Mouse (Mus musculus): Measurements from ENCODE around the gene Arih2. TPM values are rescaled to one million over a fixed set of nuclear protein-coding genes. Genes with fewer than 3 reads are reported as not detected.
A peak's percentile ranks its signal among the peaks of the same experiment; 100 is the strongest.

Gene Arih2
- polyA plus RNA-seq, 1 experiment: 25.8 TPM

DNA sequence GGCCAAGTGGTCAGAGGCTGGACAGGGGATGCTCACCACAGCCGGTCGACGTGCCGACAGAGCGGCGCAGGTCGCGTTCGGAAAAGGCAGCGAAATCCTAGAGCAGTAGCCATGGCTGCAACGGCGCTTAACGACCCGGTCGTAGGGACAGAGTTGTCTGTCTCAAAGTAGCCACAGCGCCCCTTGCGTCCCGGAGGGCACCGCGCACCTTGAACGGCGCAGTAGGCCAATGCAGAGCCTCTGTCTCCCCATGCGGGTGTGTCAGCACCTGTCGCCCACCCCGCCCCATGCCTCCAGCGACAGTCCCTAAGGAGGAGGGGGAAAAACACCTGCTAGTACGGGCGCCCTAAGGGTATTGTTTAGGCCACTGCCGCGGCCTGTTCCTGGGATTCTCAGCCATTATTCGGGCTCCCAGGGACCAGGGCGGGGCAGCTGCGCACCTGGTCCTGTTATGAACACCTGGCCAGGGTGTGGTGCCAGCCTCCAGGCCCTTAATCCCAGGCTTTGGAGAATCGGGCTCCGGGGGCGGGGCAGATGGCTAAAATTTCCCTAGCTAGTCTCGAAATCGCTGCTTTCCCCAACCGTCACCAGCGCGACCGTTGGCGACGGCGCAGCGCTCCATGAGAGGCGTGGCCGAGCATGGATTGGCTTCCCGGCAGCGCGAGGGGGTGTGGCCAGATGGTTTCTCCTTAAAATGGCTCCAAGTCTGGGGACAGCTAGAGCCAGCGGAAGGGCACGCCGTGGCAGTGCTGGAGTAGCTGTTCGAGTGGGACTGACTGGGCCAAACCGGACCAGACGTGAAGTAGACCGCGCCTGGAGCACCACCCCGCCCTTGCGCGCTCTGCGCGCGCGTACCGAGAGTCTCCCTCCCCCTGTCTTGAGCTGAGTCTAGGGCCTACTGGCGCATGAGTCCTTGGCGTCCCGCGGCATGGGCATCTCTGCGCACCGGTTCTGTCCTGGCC, 82.1 kb downstream of the Arih2 start, which contains the start of gene Ndufaf3:
Gene Ndufaf3, minus strand, starts transcription at position 620 of the 962 bp plus-strand sequence.
- peak; percentile 86 for DNase-seq (ENCODE audit: low read depth, low spot score)
- under 1% methylated on average over 73 of the region's 73 CpGs for WGBS

- no peak for DNase-seq (ENCODE audit: low read depth, low spot score)
- WGBS: 10% methylated on average over 35 of the region's 35 CpGs
Measured at GRCm38 (mm10) chr9:108565881-108566814, 83.0 kb downstream of the Arih2 start.

- no peak for DNase-seq (ENCODE audit: low read depth, low spot score)
- 60% methylated on average over 7 of the region's 7 CpGs for WGBS
Measured at GRCm38 (mm10) chr9:108564131-108564530, 85.1 kb downstream of the Arih2 start.

- WGBS: 88% methylated on average over 8 of the region's 8 CpGs
- no peak for DNase-seq (ENCODE audit: low read depth, low spot score)
Measured at GRCm38 (mm10) chr9:108563671-108564070, 85.5 kb downstream of the Arih2 start.

DNA sequence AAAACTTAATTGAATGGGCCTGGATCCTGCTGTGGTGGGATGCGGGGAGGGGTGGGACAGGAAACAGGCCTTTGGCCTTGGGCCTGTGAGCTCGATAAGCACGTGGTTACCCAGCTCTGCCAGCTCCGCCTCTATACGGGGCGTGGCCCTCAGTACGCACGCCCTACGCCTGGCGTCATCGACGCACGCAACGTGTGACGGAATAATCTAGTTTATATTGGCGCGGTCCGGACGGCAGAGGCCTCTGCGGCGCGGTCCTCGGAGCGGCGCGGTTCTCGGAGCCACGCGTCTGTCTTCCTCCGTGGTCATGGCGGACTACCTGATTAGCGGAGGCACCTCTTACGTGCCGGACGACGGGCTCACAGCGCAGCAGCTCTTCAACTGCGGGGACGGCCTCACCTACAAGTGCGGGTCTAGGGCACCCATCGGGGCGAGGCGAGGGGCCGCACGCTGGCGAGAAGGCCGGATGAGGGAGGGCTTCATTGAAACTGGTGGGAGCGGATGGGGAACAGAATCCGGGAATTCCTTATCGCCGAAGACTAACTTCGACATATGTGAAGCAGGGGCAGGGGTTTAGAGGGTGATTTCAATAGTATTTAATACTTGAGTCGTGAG, 88.9 kb downstream of the Arih2 start, which contains the start of gene Impdh2:
Gene Impdh2, plus strand, starts transcription at position 60 of the 615 bp plus-strand sequence.
- DNase-seq (ENCODE audit: low read depth, low spot score): peak; percentile 80
- WGBS: under 1% methylated on average over 53 of the region's 53 CpGs

DNA sequence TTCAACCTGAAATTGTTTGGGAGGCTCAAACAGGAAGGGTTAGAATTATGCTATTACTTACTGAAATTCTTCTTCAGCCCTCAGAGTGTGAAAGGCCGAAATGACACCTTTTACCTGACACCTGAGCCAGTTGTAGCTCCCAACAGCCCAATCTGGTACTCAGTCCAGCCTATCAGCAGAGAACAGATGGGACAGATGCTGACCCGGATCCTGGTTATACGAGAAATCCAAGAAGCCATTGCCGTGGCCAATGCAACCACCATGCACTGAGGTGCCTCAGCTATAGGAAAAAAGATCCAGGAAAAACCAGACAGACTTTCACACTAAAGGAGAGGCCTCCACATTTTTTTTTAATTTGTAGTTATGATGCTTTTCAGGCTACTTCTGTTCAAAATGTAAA, 90.0 kb downstream of the Arih2 start:
- WGBS: 89% methylated on average over 4 of the region's 4 CpGs
- no peak for DNase-seq (ENCODE audit: low read depth, low spot score)

Other genes starting within 250 kb of the Arih2 start
- gene Ccdc36, start 220.9 kb downstream of the Arih2 start, polyA plus RNA-seq (2012; rRNA removed): not detected in 2 replicates
- not detected in 2 replicates for gene BC048562, start 212.9 kb downstream of the Arih2 start, polyA plus RNA-seq (2012; rRNA removed)
- 18.1 and 22.8 TPM in 2 replicates for gene Ccdc71, start 188.9 kb downstream of the Arih2 start, polyA plus RNA-seq (2012; rRNA removed)
- gene Klhdc8b, start 187.8 kb downstream of the Arih2 start, polyA plus RNA-seq (2012; rRNA removed): 13.6 and 18.8 TPM in 2 replicates
- 20.7 and 27.2 TPM in 2 replicates for gene Lamb2, start 169.7 kb downstream of the Arih2 start, polyA plus RNA-seq (2012; rRNA removed)
- gene Usp19, start 158.8 kb downstream of the Arih2 start, polyA plus RNA-seq (2012; rRNA removed): 74.9 and 104 TPM in 2 replicates
- 243 and 346 TPM in 2 replicates for gene Qars, start 141.7 kb downstream of the Arih2 start, polyA plus RNA-seq (2012; rRNA removed)
- 40.8 and 77.6 TPM in 2 replicates for gene Qrich1, start 132.6 kb downstream of the Arih2 start, polyA plus RNA-seq (2012; rRNA removed)
- gene Impdh2, start 89.1 kb downstream of the Arih2 start, polyA plus RNA-seq (2012; rRNA removed): 89.1 and 95.4 TPM in 2 replicates
- gene Ndufaf3, start 82.0 kb downstream of the Arih2 start, polyA plus RNA-seq (2012; rRNA removed): 37.2 and 51.6 TPM in 2 replicates
- gene Dalrd3, start 79.5 kb downstream of the Arih2 start, polyA plus RNA-seq (2012; rRNA removed): 146 and 161 TPM in 2 replicates
- gene Wdr6, start 70.6 kb downstream of the Arih2 start, polyA plus RNA-seq (2012; rRNA removed): 14.2 and 14.3 TPM in 2 replicates
- gene P4htm, start 51.7 kb downstream of the Arih2 start, polyA plus RNA-seq (2012; rRNA removed): 3.5 and 4.4 TPM in 2 replicates
- gene Slc25a20, start 12.7 kb upstream of the Arih2 start, polyA plus RNA-seq (2012; rRNA removed): 32.4 and 37.7 TPM in 2 replicates
- gene Prkar2a, start 39.9 kb upstream of the Arih2 start, polyA plus RNA-seq (2012; rRNA removed): 39.9 and 51.4 TPM in 2 replicates
- gene Ip6k2, start 134.4 kb upstream of the Arih2 start, polyA plus RNA-seq (2012; rRNA removed): 39.4 and 49.2 TPM in 2 replicates
- gene Nckipsd, start 159.0 kb upstream of the Arih2 start, polyA plus RNA-seq (2012; rRNA removed): 9.6 and 11.2 TPM in 2 replicates
- gene Celsr3, start 176.9 kb upstream of the Arih2 start, polyA plus RNA-seq (2012; rRNA removed): 0.79 and 0.95 TPM in 2 replicates
- 598 and 654 TPM in 2 replicates for gene Slc26a6, start 203.9 kb upstream of the Arih2 start, polyA plus RNA-seq (2012; rRNA removed)